In genomic region chr1:132246137-132246536, GRCm38 (mm10) we compare ENCODE assay signal across 17 mouse cellular contexts. TPM values are rescaled to one million over a fixed set of nuclear protein-coding genes. Genes with fewer than 3 reads are reported as not detected.
DNase-seq lines count a peak whose midpoint lies in the region; ATAC-seq lines count a peak whose summit lies in the region.
"Had no signal": no experiment of that assay in that cellular context is flagged by ENCODE, and none has a peak within 500 bp of the region (broad histone marks: within the 10 kb centered on the region; RNA-seq: fewer than 3 reads in every experiment).

No protein-coding gene starts in this region.

- H3K36me3 ChIP-seq in liver, embryonic 11.5 days (ENCODE audit: control insufficient read depth, insufficient read depth, low read length): no peaks in the 10 kb centered on the region
- H3K36me3 ChIP-seq: limb, embryonic 15.5 days had no signal

- WGBS in liver, embryonic 11.5 days: 28% methylated on average over 6 of the region's 6 CpGs

- peak; percentile 38 for DNase-seq in layer of hippocampus, adult 11-12 months (ENCODE audit: low spot score)
- no peak for DNase-seq in layer of hippocampus, adult 9-10 months (ENCODE audit: low spot score)
- peak; percentile 94 for DNase-seq in MEL-GATA-1-ER (ENCODE audit: extremely low read depth, low read depth)
- DNase-seq in liver, embryonic 11.5 days (ENCODE audit: low spot score): peak; percentile 48
- DNase-seq in lung, postnatal 4 days: peak; percentile 49 to 66
- no peak for DNase-seq in gastrocnemius, postnatal 10 days
- no peak for DNase-seq in urinary bladder, adult 2 months (ENCODE audit: low spot score)
- no peak for DNase-seq in yolk sac, embryonic 10.5 days (ENCODE audit: low spot score)
- DNase-seq: midbrain, embryonic 14.5 days had no signal

- H3K27me3 ChIP-seq in liver, embryonic 11.5 days (replicated peaks; ENCODE audit: control insufficient read depth, insufficient read depth, low read length): no peaks in the 10 kb centered on the region
- H3K27me3 ChIP-seq: limb, embryonic 15.5 days had no signal

- peaks cover 17% of the 10 kb centered on the region for H3K4me1 ChIP-seq in liver, embryonic 11.5 days (replicated peaks; ENCODE audit: control insufficient read depth, insufficient read depth, low read length)
- H3K4me1 ChIP-seq: limb, embryonic 15.5 days had no signal

- H3K9me3 ChIP-seq in liver, embryonic 11.5 days (ENCODE audit: control insufficient read depth, low read length): no peaks in the 10 kb centered on the region
- H3K9me3 ChIP-seq: limb, embryonic 15.5 days had no signal

- peak; percentile 70 for ATAC-seq in liver, embryonic 11.5 days (replicated peaks; ENCODE audit: low FRiP score)

- peak overlapping the region; percentile 38; the same call in 1 of the 2 replicates for H3K27ac ChIP-seq in liver, embryonic 11.5 days (ENCODE audit: low read depth, low read length)
- H3K27ac ChIP-seq: kidney, postnatal 0 days; left cerebral cortex, adult 2 months; limb, embryonic 15.5 days had no signal

- 0 out of 2 replicates have a peak overlapping the region, but pooled peaks have one; percentile 9 for H3K4me2 ChIP-seq in liver, embryonic 11.5 days
- H3K4me2 ChIP-seq: limb, embryonic 15.5 days had no signal

- H3K9ac ChIP-seq in liver, embryonic 11.5 days (ENCODE audit: low read depth, low read length): no peak overlapping the region
- H3K9ac ChIP-seq: limb, embryonic 15.5 days had no signal

- no peak overlapping the region for H3K4me3 ChIP-seq in liver, embryonic 11.5 days (ENCODE audit: low read depth, low read length)
- H3K4me3 ChIP-seq: left cerebral cortex, adult 2 months; limb, embryonic 15.5 days had no signal

RNA-seq across cellular contexts. Expression of gene Gm10188, which starts 16.6 kb away (rescaled TPM):
- polyA plus RNA-seq in liver, embryonic 11.5 days (2014; fragmentation: Nextera tagmentation; extraction: Ambion mirVana): not detected in 2 replicates
- not detected for total RNA-seq in gastrocnemius, postnatal 10 days (2021)
- polyA plus RNA-seq in urinary bladder, adult 2 months (2012; rRNA removed): not detected in 2 replicates
- total RNA-seq: adrenal gland, adult 18-20 months; left cerebral cortex, adult 2 months had no signal
- polyA plus RNA-seq: embryonic facial prominence, embryonic 11.5 days; heart, postnatal 0 days; intestine, embryonic 14.5 days; kidney, postnatal 0 days; limb, embryonic 15.5 days; thymus, postnatal 0 days had no signal

RNA-seq across cellular contexts. Expression of gene Klhdc8a, which starts 52.3 kb away (rescaled TPM):
- polyA plus RNA-seq in liver, embryonic 11.5 days (2014; fragmentation: Nextera tagmentation; extraction: Ambion mirVana): 0.05 TPM in 1 of 2 replicates, not detected in the other
- under 1 TPM; 0.45 to 0.52 TPM for total RNA-seq in gastrocnemius, postnatal 10 days (2021)
- 1.2 and 1.5 TPM in 2 replicates for polyA plus RNA-seq in urinary bladder, adult 2 months (2012; rRNA removed)

RNA-seq across cellular contexts. Expression of gene AC124108.1, which starts 54.9 kb away (rescaled TPM):
- 0.04 and 0.08 TPM in 2 replicates for polyA plus RNA-seq in liver, embryonic 11.5 days (2014; fragmentation: Nextera tagmentation; extraction: Ambion mirVana)
- under 1 TPM in 1 of 2 experiments, not detected in 1; 0.05 TPM for total RNA-seq in gastrocnemius, postnatal 10 days (2021)
- polyA plus RNA-seq in urinary bladder, adult 2 months (2012; rRNA removed): 0.15 and 0.21 TPM in 2 replicates
- total RNA-seq: adrenal gland, adult 18-20 months had no signal
- polyA plus RNA-seq: heart, postnatal 0 days; thymus, postnatal 0 days had no signal

RNA-seq across cellular contexts. Expression of gene Lemd1, which starts 54.9 kb away (rescaled TPM):
- polyA plus RNA-seq in liver, embryonic 11.5 days (2014; fragmentation: Nextera tagmentation; extraction: Ambion mirVana): 0.27 TPM in 1 of 2 replicates, not detected in the other
- not detected for total RNA-seq in gastrocnemius, postnatal 10 days (2021)
- polyA plus RNA-seq in urinary bladder, adult 2 months (2012; rRNA removed): 0.23 and 0.32 TPM in 2 replicates
- polyA plus RNA-seq: heart, postnatal 0 days had no signal

Comparison
In these comparisons a context has a peak if more than half of its experiments do, and no peak if none do; other contexts are left out.
1. DNase-seq: peak in layer of hippocampus, adult 11-12 months (single experiment), MEL-GATA-1-ER (single experiment), liver, embryonic 11.5 days (single experiment) and lung, postnatal 4 days (2 of 2); none in layer of hippocampus, adult 9-10 months (single experiment), gastrocnemius, postnatal 10 days (single experiment), urinary bladder, adult 2 months (single experiment) and yolk sac, embryonic 10.5 days (single experiment).